Mouse (Mus musculus) left cerebral cortex, adult 2 months (tissue): ENCODE results near the gene Fam173a. TPM values are rescaled to one million over a fixed set of nuclear protein-coding genes. Genes with fewer than 3 reads are reported as not detected.

Source experiments
- DNase-seq, 2 experiments: peaks; one replicate each; pipeline ENCODE4 v3.0.0; 2021 to 2022; ENCODE audit warnings: low spot score in 2 of 2, mixed read lengths in 1 of 2; ENCODE audit errors: extremely low spot score in 1 of 2
- H3K27ac ChIP-seq: fragments of 200-600 bp; 2 replicates; pipeline ENCODE4 v1.8.1; 2022
- H3K4me3 ChIP-seq: fragments of 200-600 bp; 2 replicates; pipeline ENCODE4 v1.8.1; 2022
- CTCF ChIP-seq: fragments of 200-600 bp; IDR thresholded peaks from 2 replicates; pipeline ENCODE4 v1.8.1; 2022; ENCODE audit warnings: antibody characterized with exemption, mild to moderate bottlenecking, moderate library complexity
- intact Hi-C: fragments of 180-260 bp; cut with DNase I; formaldehyde crosslinking; loops from one replicate; pipeline ENCODE4 v1.15.1; 2025
- long read RNA-seq, 2 experiments: library from polyadenylated mRNA; stranded (forward); transcript quantifications; one replicate each; pipeline ENCODE4 v2.0.0; 2021; ENCODE audit warnings: borderline mapping rate in 2 of 2
- total RNA-seq, 2 experiments: library from RNA; stranded (reverse); gene quantifications; 2 replicates each; pipeline ENCODE4 v1.2.3; 2021

Fam173a gene
- total RNA-seq = 10 to 100 TPM; 84.9 to 85.1 TPM
- long read RNA-seq, experiment 1, transcript Fam173a-201 (5 exons, 1,321 nt) = major isoform, 33 of 56 reads
- long read RNA-seq, experiment 1, transcript Fam173a-205 (3 exons, 1,886 nt) = minor isoform, 12 of 56 reads
- long read RNA-seq, experiment 1, transcript Fam173a-202 (4 exons, 1,267 nt) = minor isoform, 5 of 56 reads
- long read RNA-seq, experiment 1, partial matches to known transcripts = 1 of 56 reads
- long read RNA-seq, experiment 1, other reads (novel, unspliced or antisense) = 4 of 56 reads
- long read RNA-seq, experiment 2, transcript Fam173a-202 (4 exons, 1,267 nt) = minor isoform, 9 of 42 reads
- long read RNA-seq, experiment 2, transcript Fam173a-205 (3 exons, 1,886 nt) = major isoform, 17 of 42 reads
- long read RNA-seq, experiment 2, transcript Fam173a-201 (5 exons, 1,321 nt) = minor isoform, 12 of 42 reads
- long read RNA-seq, experiment 2, partial matches to known transcripts = 2 of 42 reads
- long read RNA-seq, experiment 2, other reads (novel, unspliced or antisense) = 2 of 42 reads

GRCm38 (mm10) chr17:25792615-25793014 is at the start of gene Fam173a:
Fam173a (minus strand) TSS chr17:25792901.
- no peak for TF ChIP-seq CTCF
- intact Hi-C loops = no loop called here
- Histone ChIP-seq H3K4me3 (peak within 1 kb of the TSS; percentile 89), H3K27ac (peak within 1 kb of the TSS; percentile 89)
- peak; percentile 58 to 74 for DNase-seq

GRCm38 (mm10) chr17:25841117-25841880 is 48.6 kb upstream of the Fam173a start, which contains the start of gene Gm20683:
Gm20683 (minus strand) TSS chr17:25841763.
- no peak within 1 kb of the TSS for H3K27ac ChIP-seq
- no peak within 1 kb of the TSS for H3K4me3 ChIP-seq
- no peak for DNase-seq
- intact Hi-C loops = no loop called here
- TF ChIP-seq CTCF = no peak

- intact Hi-C loops = no loop called here
- no peak for DNase-seq
- Histone ChIP-seq H3K27ac (no peak overlapping the region), H3K4me3 (no peak overlapping the region)
- no peak for TF ChIP-seq CTCF
These were observed 47.8 kb upstream of the Fam173a start for GRCm38 (mm10) chr17:25840519-25840918.

- no peak for TF ChIP-seq CTCF
- no peak overlapping the region for H3K27ac ChIP-seq
- intact Hi-C loops = no loop called here
- no peak for DNase-seq
- no peak overlapping the region for H3K4me3 ChIP-seq
These were observed 46.9 kb upstream of the Fam173a start for GRCm38 (mm10) chr17:25839455-25840235.

- H3K4me3 ChIP-seq = no peak overlapping the region
- TF ChIP-seq CTCF = no peak
- intact Hi-C loops = no loop called here
- H3K27ac ChIP-seq = no peak overlapping the region
- DNase-seq = no peak
These were observed 46.2 kb upstream of the Fam173a start for GRCm38 (mm10) chr17:25838904-25839303.

GRCm38 (mm10) chr17:25837533-25837932 is 44.8 kb upstream of the Fam173a start:
- TF ChIP-seq CTCF = no peak
- Histone ChIP-seq H3K27ac (peak overlapping the region; percentile 96), H3K4me3 (no peak overlapping the region)
- no peak for DNase-seq
- intact Hi-C loops = no loop called here

GRCm38 (mm10) chr17:25837076-25837410 is 44.3 kb upstream of the Fam173a start, which contains the start of gene Rhbdl1:
Rhbdl1 (minus strand) TSS chr17:25837295.
- TF ChIP-seq CTCF = no peak
- intact Hi-C loops = no loop called here
- H3K27ac ChIP-seq = peak within 1 kb of the TSS; percentile 96
- H3K4me3 ChIP-seq = peak within 1 kb of the TSS; percentile 66
- DNase-seq = peak; percentile 83 to 85

GRCm38 (mm10) chr17:25836397-25837075 is 43.8 kb upstream of the Fam173a start:
- no peak for DNase-seq
- H3K4me3 ChIP-seq = peak overlapping the region; percentile 66
- no peak for TF ChIP-seq CTCF
- intact Hi-C loops = no loop called here
- peak overlapping the region; percentile 96 for H3K27ac ChIP-seq

- H3K4me3 ChIP-seq = peak overlapping the region; percentile 66
- no peak for DNase-seq
These were observed 43.1 kb upstream of the Fam173a start for GRCm38 (mm10) chr17:25835816-25836215.

GRCm38 (mm10) chr17:25835301-25835700 is 42.6 kb upstream of the Fam173a start:
- no peak overlapping the region for H3K27ac ChIP-seq
- intact Hi-C loops = no loop called here
- no peak for TF ChIP-seq CTCF
- H3K4me3 ChIP-seq = no peak overlapping the region
- no peak for DNase-seq

More at GRCm38 (mm10) chr17:25835816-25836215, 43.1 kb upstream of the Fam173a start:
- intact Hi-C loops = no loop called here
- H3K27ac ChIP-seq = peak overlapping the region; percentile 96
- TF ChIP-seq CTCF = no peak
